Mouse (Mus musculus) kidney, embryonic 15.5 days (tissue): ENCODE measurements around the gene Lrrc8d. TPM values are rescaled to one million over a fixed set of nuclear protein-coding genes. Genes with fewer than 3 reads are reported as not detected.
A peak's percentile ranks its signal among the peaks of the same experiment; 100 is the strongest.
"Not testable (repeated sequence)": the region's sequence is repeated elsewhere in the genome, so short reads cannot be mapped to it uniquely, and the experiment has no call there.

ENCODE experiments used
- ATAC-seq: fragments of 200-750 bp; cut with Nextera tagmentation; replicated peaks from 2 replicates; pipeline ENCODE4 v1.8.0; 2017; ENCODE audit warnings: moderate TSS enrichment; ENCODE audit not compliant: low FRiP score
- H3K27ac ChIP-seq: fragments of 300-500 bp; sonication (generic); 2 replicates; pipeline ENCODE4 v1.5.1; 2015; ENCODE audit warnings: mild to moderate bottlenecking, inconsistent platforms
- H3K27me3 ChIP-seq: fragments of 300-500 bp; sonication (generic); 2 replicates; pipeline ENCODE4 v1.6.1; 2015; ENCODE audit warnings: inconsistent platforms
- H3K36me3 ChIP-seq: fragments of 300-500 bp; sonication (generic); 2 replicates; pipeline ENCODE4 v1.6.1; 2015; ENCODE audit warnings: inconsistent platforms
- H3K4me1 ChIP-seq: fragments of 300-500 bp; sonication (generic); 2 replicates; pipeline ENCODE4 v1.6.1; 2015; ENCODE audit warnings: inconsistent platforms
- H3K4me2 ChIP-seq: fragments of 300-500 bp; sonication (generic); 2 replicates; pipeline ENCODE4 v1.6.1; 2015; ENCODE audit warnings: moderate library complexity, mild to moderate bottlenecking, inconsistent platforms
- H3K4me3 ChIP-seq: fragments of 300-500 bp; sonication (generic); replicated peaks from 2 replicates; pipeline ENCODE4 v1.5.1; 2015; ENCODE audit warnings: mild to moderate bottlenecking, inconsistent platforms
- H3K9ac ChIP-seq: fragments of 300-500 bp; sonication (generic); 2 replicates; pipeline ENCODE4 v1.6.1; 2015; ENCODE audit warnings: mild to moderate bottlenecking, inconsistent platforms
- H3K9me3 ChIP-seq: fragments of 300-500 bp; sonication (generic); replicated peaks from 2 replicates; pipeline ENCODE4 v1.6.1; 2016; ENCODE audit warnings: inconsistent platforms
- WGBS: fragments of 180-500 bp; shearing (Covaris S2); methylation state at CpG from one replicate; pipeline ENCODE4 v1.1.7; 2015; ENCODE audit warnings: mixed read lengths; 5-methylcytosine and 5-hydroxymethylcytosine counted together
- polyA plus RNA-seq: library from polyadenylated mRNA; unstranded; fragments of >200 nt; fragmentation: Nextera tagmentation; extraction: Ambion mirVana; gene quantifications from 2 replicates; pipeline ENCODE4 v1.2.1, GENCODE M21; 2015

Lrrc8d gene
- polyA plus RNA-seq, 1 experiment from 2014 or later, result 32.2 TPM

GRCm38 (mm10) chr5:105672332-105672731 lies 27.4 kb upstream of the Lrrc8d start:
- Histone ChIP-seq H3K27me3 (no peaks in the 10 kb centered on the region), H3K27ac (no peak overlapping the region), H3K4me2 (no peak overlapping the region), H3K36me3 (no peaks in the 10 kb centered on the region), H3K4me3 (no peak overlapping the region), H3K9me3 (no peaks in the 10 kb centered on the region), H3K9ac (no peak overlapping the region), H3K4me1 (no peaks in the 10 kb centered on the region)
- 60% methylated on average over 4 of the region's 4 CpGs for WGBS
- no peak for ATAC-seq

- no peak for ATAC-seq
- H3K9me3 ChIP-seq, result no peaks in the 10 kb centered on the region
- H3K4me2 ChIP-seq, result no peak overlapping the region
- H3K4me1 ChIP-seq, result peaks cover 14% of the 10 kb centered on the region
- WGBS, result 96% methylated on average over 4 of the region's 4 CpGs
- no peaks in the 10 kb centered on the region for H3K36me3 ChIP-seq
- H3K27me3 ChIP-seq, result no peaks in the 10 kb centered on the region
- no peak overlapping the region for H3K9ac ChIP-seq
- H3K4me3 ChIP-seq, result no peak overlapping the region
- H3K27ac ChIP-seq, result no peak overlapping the region
Measured at GRCm38 (mm10) chr5:105675511-105675910, 24.3 kb upstream of the Lrrc8d start.

- no peak for ATAC-seq
- WGBS, result 80% methylated on average over 2 of the region's 2 CpGs
- H3K4me1 ChIP-seq, result peaks cover 16% of the 10 kb centered on the region
- H3K27me3 ChIP-seq, result no peaks in the 10 kb centered on the region
- no peaks in the 10 kb centered on the region for H3K36me3 ChIP-seq
- H3K9ac ChIP-seq, result no peak overlapping the region
- no peaks in the 10 kb centered on the region for H3K9me3 ChIP-seq
- H3K4me2 ChIP-seq, result no peak overlapping the region
- no peak overlapping the region for H3K27ac ChIP-seq
- no peak overlapping the region for H3K4me3 ChIP-seq
Measured at GRCm38 (mm10) chr5:105677071-105677470, 22.7 kb upstream of the Lrrc8d start.

- ATAC-seq, result no peak
- Histone ChIP-seq H3K4me3 (no peak overlapping the region), H3K36me3 (no peaks in the 10 kb centered on the region), H3K27me3 (no peaks in the 10 kb centered on the region), H3K27ac (no peak overlapping the region), H3K9ac (no peak overlapping the region), H3K9me3 (no peaks in the 10 kb centered on the region), H3K4me2 (no peak overlapping the region), H3K4me1 (peaks cover 16% of the 10 kb centered on the region)
- WGBS, result 82% methylated on average over 8 of the region's 8 CpGs
Measured at GRCm38 (mm10) chr5:105678243-105678642, 21.5 kb upstream of the Lrrc8d start.

GRCm38 (mm10) chr5:105679261-105679660 lies 20.5 kb upstream of the Lrrc8d start:
- H3K4me3 ChIP-seq, result no peak overlapping the region
- H3K36me3 ChIP-seq, result no peaks in the 10 kb centered on the region
- no peaks in the 10 kb centered on the region for H3K27me3 ChIP-seq
- H3K4me1 ChIP-seq, result peaks cover 22% of the 10 kb centered on the region
- no peak overlapping the region for H3K9ac ChIP-seq
- no peaks in the 10 kb centered on the region for H3K9me3 ChIP-seq
- ATAC-seq, result no peak
- 70% methylated on average over 4 of the region's 4 CpGs for WGBS
- no peak overlapping the region for H3K4me2 ChIP-seq
- H3K27ac ChIP-seq, result no peak overlapping the region

- 50% methylated on average over 9 of the region's 9 CpGs for WGBS
Measured at GRCm38 (mm10) chr5:105679921-105680843, 19.6 kb upstream of the Lrrc8d start.

GRCm38 (mm10) chr5:105682143-105682611 lies 17.6 kb upstream of the Lrrc8d start:
- Histone ChIP-seq H3K9me3 (no peaks in the 10 kb centered on the region), H3K4me2 (no peak overlapping the region), H3K9ac (no peak overlapping the region), H3K36me3 (no peaks in the 10 kb centered on the region), H3K4me1 (peaks cover 39% of the 10 kb centered on the region), H3K27me3 (no peaks in the 10 kb centered on the region), H3K4me3 (no peak overlapping the region), H3K27ac (no peak overlapping the region)
- ATAC-seq, result no peak
- 79% methylated on average over 9 of the region's 9 CpGs for WGBS

More at GRCm38 (mm10) chr5:105679921-105680843, 19.6 kb upstream of the Lrrc8d start:
- H3K36me3 ChIP-seq, result no peaks in the 10 kb centered on the region
- no peak overlapping the region for H3K9ac ChIP-seq
- H3K27ac ChIP-seq, result no peak overlapping the region
- H3K27me3 ChIP-seq, result no peaks in the 10 kb centered on the region
- 0 out of 2 replicates have a peak, but pooled peaks have one; percentile 15 for ATAC-seq
- no peak overlapping the region for H3K4me3 ChIP-seq
- no peak overlapping the region for H3K4me2 ChIP-seq
- peaks cover 29% of the 10 kb centered on the region for H3K4me1 ChIP-seq
- no peaks in the 10 kb centered on the region for H3K9me3 ChIP-seq

- H3K4me2 ChIP-seq, result no peak overlapping the region
- peaks cover 41% of the 10 kb centered on the region for H3K4me1 ChIP-seq
- no peak overlapping the region for H3K27ac ChIP-seq
- H3K27me3 ChIP-seq, result no peaks in the 10 kb centered on the region
- 22% methylated on average over 4 of the region's 4 CpGs for WGBS
- no peaks in the 10 kb centered on the region for H3K9me3 ChIP-seq
- no peak overlapping the region for H3K9ac ChIP-seq
- no peaks in the 10 kb centered on the region for H3K36me3 ChIP-seq
- no peak overlapping the region for H3K4me3 ChIP-seq
- no peak for ATAC-seq
Measured at GRCm38 (mm10) chr5:105683912-105684350, 15.8 kb upstream of the Lrrc8d start.

- peaks cover 32% of the 10 kb centered on the region for H3K4me1 ChIP-seq
- no peak overlapping the region for H3K4me3 ChIP-seq
- peak overlapping the region; percentile 35; the same call in 1 of the 2 replicates for H3K4me2 ChIP-seq
- peak; percentile 68 for ATAC-seq
- no peaks in the 10 kb centered on the region for H3K36me3 ChIP-seq
- WGBS, result 21% methylated on average over 14 of the region's 14 CpGs
- H3K27me3 ChIP-seq, result no peaks in the 10 kb centered on the region
- H3K9me3 ChIP-seq, result no peaks in the 10 kb centered on the region
- H3K9ac ChIP-seq, result no peak overlapping the region
- no peak overlapping the region for H3K27ac ChIP-seq
Measured at GRCm38 (mm10) chr5:105684861-105685600, 14.7 kb upstream of the Lrrc8d start.

- Histone ChIP-seq H3K27ac (0 out of 2 replicates have a peak overlapping the region, but pooled peaks have one; percentile 14), H3K4me1 (peaks cover 25% of the 10 kb centered on the region)
- 49% methylated on average over 7 of the region's 7 CpGs for WGBS
- H3K9me3 ChIP-seq, H3K4me3 ChIP-seq, ATAC-seq, H3K27me3 ChIP-seq, H3K9ac ChIP-seq, H3K4me2 ChIP-seq, H3K36me3 ChIP-seq: not testable (repeated sequence)
Measured at GRCm38 (mm10) chr5:105685780-105686305, 13.9 kb upstream of the Lrrc8d start.

- Histone ChIP-seq H3K27ac (0 out of 2 replicates have a peak overlapping the region, but pooled peaks have one; percentile 14), H3K4me1 (peaks cover 25% of the 10 kb centered on the region), H3K9me3 (no peaks in the 10 kb centered on the region), H3K36me3 (no peaks in the 10 kb centered on the region), H3K27me3 (no peaks in the 10 kb centered on the region), H3K4me2 (no peak overlapping the region), H3K4me3 (no peak overlapping the region), H3K9ac (no peak overlapping the region)
- WGBS, result 60% methylated on average over 12 of the region's 12 CpGs
- no peak for ATAC-seq
Measured at GRCm38 (mm10) chr5:105686331-105686995, 13.3 kb upstream of the Lrrc8d start.
